Mouse (Mus musculus) intestine, postnatal 0 days (tissue): Measurements from ENCODE around the gene Numa1. TPM values are rescaled to one million over a fixed set of nuclear protein-coding genes. Genes with fewer than 3 reads are reported as not detected.

Experiments used
- ATAC-seq: fragments of 200-750 bp; cut with Nextera tagmentation; 2 replicates; pipeline ENCODE4 v1.8.0; 2017; ENCODE audit warnings: mild to moderate bottlenecking, moderate TSS enrichment, moderate library complexity
- H3K27ac ChIP-seq: fragments of 300-500 bp; sonication (generic); 2 replicates; pipeline ENCODE4 v1.5.1; 2014; ENCODE audit warnings: mild to moderate bottlenecking, low read depth, low read length, moderate library complexity
- H3K27me3 ChIP-seq: fragments of 300-500 bp; sonication (generic); replicated peaks from 2 replicates; pipeline ENCODE4 v1.6.1; 2014; ENCODE audit warnings: low read length, mixed read lengths; ENCODE audit not compliant: control insufficient read depth, insufficient read depth
- H3K36me3 ChIP-seq: fragments of 300-500 bp; sonication (generic); 2 replicates; pipeline ENCODE4 v1.6.1; 2014; ENCODE audit warnings: mild to moderate bottlenecking, moderate library complexity; ENCODE audit not compliant: control insufficient read depth, insufficient read depth
- H3K4me1 ChIP-seq: fragments of 300-500 bp; sonication (generic); replicated peaks from 2 replicates; pipeline ENCODE4 v1.6.1; 2014; ENCODE audit warnings: antibody characterized with exemption, low read length, mixed read lengths; ENCODE audit not compliant: control insufficient read depth, insufficient read depth
- H3K4me2 ChIP-seq: fragments of 300-500 bp; sonication (generic); replicated peaks from 2 replicates; pipeline ENCODE4 v1.6.1; 2014; ENCODE audit warnings: low read depth, mild to moderate bottlenecking, moderate library complexity
- H3K4me3 ChIP-seq: fragments of 300-500 bp; sonication (generic); 2 replicates; pipeline ENCODE4 v1.5.1; 2014; ENCODE audit warnings: low read depth, low read length
- H3K9ac ChIP-seq: fragments of 300-500 bp; sonication (generic); 2 replicates; pipeline ENCODE4 v1.6.1; 2014; ENCODE audit warnings: mild to moderate bottlenecking, low read depth, low read length
- H3K9me3 ChIP-seq: fragments of 300-500 bp; sonication (generic); 2 replicates; pipeline ENCODE4 v1.6.1; 2016; ENCODE audit warnings: mixed run types; ENCODE audit not compliant: control insufficient read depth
- CTCF ChIP-seq: sonication (generic); IDR thresholded peaks from 2 replicates; pipeline ENCODE4 v1.5.1; 2016; ENCODE audit warnings: low read depth, mild to moderate bottlenecking, control low read depth, antibody characterized with exemption, moderate library complexity
- WGBS: fragments of 180-500 bp; shearing (Covaris S2); extraction: QIAGEN DNeasy Blood & Tissue Kit; methylation state at CpG from one replicate; pipeline ENCODE4 v1.1.7; 2014; 5-methylcytosine and 5-hydroxymethylcytosine counted together
- polyA plus RNA-seq: library from polyadenylated mRNA; unstranded; fragments of >200 nt; fragmentation: Nextera tagmentation; extraction: Ambion mirVana; gene quantifications from 2 replicates; pipeline ENCODE4 v1.2.1, GENCODE M21; 2015

Gene Numa1
- polyA plus RNA-seq, 1 experiment from 2014 or later = 17.0 TPM

- H3K36me3 ChIP-seq = peaks cover 32% of the 10 kb centered on the region
- no peaks in the 10 kb centered on the region for H3K27me3 ChIP-seq
- H3K4me1 ChIP-seq = no peaks in the 10 kb centered on the region
- no peaks in the 10 kb centered on the region for H3K9me3 ChIP-seq
- H3K9ac ChIP-seq = no peak overlapping the region
- TF ChIP-seq CTCF = no peak
- no peak overlapping the region for H3K4me3 ChIP-seq
- ATAC-seq = peak; percentile 66; the same call in 1 of the 2 replicates
- 60% methylated on average over 1 of the region's 1 CpGs for WGBS
- H3K27ac ChIP-seq = no peak overlapping the region
- H3K4me2 ChIP-seq = no peak overlapping the region
Observed at GRCm38 (mm10) chr7:101982735-101983134, 48.8 kb downstream of the Numa1 start.

DNA sequence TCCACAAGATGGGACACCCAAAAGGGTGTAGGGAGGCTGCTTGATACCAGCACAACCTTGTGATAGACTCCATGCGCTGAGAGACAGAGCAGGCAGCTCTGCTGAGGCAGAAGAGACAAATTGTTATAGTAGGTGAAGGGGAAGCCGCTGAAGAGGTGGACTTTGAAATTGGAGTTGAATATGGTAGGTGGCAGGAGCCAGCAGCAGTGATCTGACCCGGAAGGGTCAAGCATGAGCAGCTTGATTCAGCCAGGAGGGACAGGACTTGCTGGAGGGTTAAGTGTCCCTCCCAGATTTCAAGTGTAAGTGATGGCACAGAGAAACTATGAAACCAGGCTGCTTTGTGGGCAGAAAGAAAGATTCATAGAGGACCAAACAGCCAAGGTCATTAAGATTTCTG is 51.2 kb downstream of the Numa1 start:
- no peak for TF ChIP-seq CTCF
- WGBS = 89% methylated on average over 3 of the region's 3 CpGs
- ATAC-seq = no peak

DNA sequence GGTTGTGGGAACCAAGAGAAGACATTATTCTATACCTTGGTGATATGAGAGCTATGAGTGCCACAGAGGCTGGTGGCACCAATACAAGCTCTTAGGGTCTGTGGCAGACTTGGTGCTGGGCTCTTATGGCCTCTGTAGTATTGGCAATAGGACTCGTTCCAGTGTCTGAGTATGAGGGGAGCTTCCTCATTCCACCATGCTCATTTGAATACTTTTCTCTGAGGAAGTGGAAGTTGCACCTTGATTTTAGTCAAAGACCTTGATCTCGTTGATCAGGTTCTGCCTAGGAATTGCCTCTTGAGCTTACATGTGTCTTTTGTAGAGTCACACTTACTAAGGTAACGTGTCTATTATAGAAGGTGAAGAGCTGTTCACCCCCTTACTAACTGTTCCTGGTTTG is 60.3 kb downstream of the Numa1 start:
- 78% methylated on average over 3 of the region's 3 CpGs for WGBS
- H3K4me1 ChIP-seq = no peaks in the 10 kb centered on the region
- TF ChIP-seq CTCF = no peak
- no peak overlapping the region for H3K9ac ChIP-seq
- H3K36me3 ChIP-seq = peaks cover 86% of the 10 kb centered on the region
- H3K4me3 ChIP-seq = no peak overlapping the region
- no peak for ATAC-seq
- no peak overlapping the region for H3K27ac ChIP-seq
- no peaks in the 10 kb centered on the region for H3K27me3 ChIP-seq
- H3K9me3 ChIP-seq = no peaks in the 10 kb centered on the region
- no peak overlapping the region for H3K4me2 ChIP-seq

More for the DNA sequence above, 51.2 kb downstream of the Numa1 start:
- no peak overlapping the region for H3K27ac ChIP-seq
- no peak overlapping the region for H3K9ac ChIP-seq
- no peaks in the 10 kb centered on the region for H3K9me3 ChIP-seq
- no peaks in the 10 kb centered on the region for H3K4me1 ChIP-seq
- no peak overlapping the region for H3K4me3 ChIP-seq
- H3K27me3 ChIP-seq = no peaks in the 10 kb centered on the region
- H3K36me3 ChIP-seq = peaks cover 53% of the 10 kb centered on the region
- H3K4me2 ChIP-seq = no peak overlapping the region

- H3K9me3 ChIP-seq = no peaks in the 10 kb centered on the region
- H3K4me3 ChIP-seq = no peak overlapping the region
- peak; percentile 99 for TF ChIP-seq CTCF
- H3K27ac ChIP-seq = peak overlapping the region; percentile 42; the same call in 1 of the 2 replicates
- 54% methylated on average over 14 of the region's 14 CpGs for WGBS
- peaks cover 91% of the 10 kb centered on the region for H3K36me3 ChIP-seq
- ATAC-seq = peak; percentile 48; the same call in 1 of the 2 replicates
- no peaks in the 10 kb centered on the region for H3K4me1 ChIP-seq
- H3K27me3 ChIP-seq = no peaks in the 10 kb centered on the region
- no peak overlapping the region for H3K4me2 ChIP-seq
- no peak overlapping the region for H3K9ac ChIP-seq
Observed at GRCm38 (mm10) chr7:101998194-101998927, 64.5 kb downstream of the Numa1 start.

GRCm38 (mm10) chr7:101999461-102000151 is 65.7 kb downstream of the Numa1 start:
- no peak overlapping the region for H3K27ac ChIP-seq
- TF ChIP-seq CTCF = no peak
- ATAC-seq = no peak
- peaks cover 88% of the 10 kb centered on the region for H3K36me3 ChIP-seq
- H3K9me3 ChIP-seq = no peaks in the 10 kb centered on the region
- H3K4me1 ChIP-seq = no peaks in the 10 kb centered on the region
- H3K4me3 ChIP-seq = no peak overlapping the region
- WGBS = 94% methylated on average over 15 of the region's 15 CpGs
- H3K4me2 ChIP-seq = no peak overlapping the region
- H3K9ac ChIP-seq = no peak overlapping the region
- H3K27me3 ChIP-seq = no peaks in the 10 kb centered on the region

- H3K4me1 ChIP-seq = no peaks in the 10 kb centered on the region
- H3K27ac ChIP-seq = no peak overlapping the region
- 92% methylated on average over 8 of the region's 8 CpGs for WGBS
- no peaks in the 10 kb centered on the region for H3K27me3 ChIP-seq
- H3K4me3 ChIP-seq = no peak overlapping the region
- H3K36me3 ChIP-seq = peaks cover 88% of the 10 kb centered on the region
- no peak for ATAC-seq
- H3K4me2 ChIP-seq = no peak overlapping the region
- H3K9me3 ChIP-seq = no peaks in the 10 kb centered on the region
- no peak; the same call in 1 of the 2 replicates for TF ChIP-seq CTCF
- H3K9ac ChIP-seq = no peak overlapping the region
Observed at GRCm38 (mm10) chr7:102000296-102000695, 66.4 kb downstream of the Numa1 start.
